Mouse (Mus musculus) hindbrain, postnatal 0 days (tissue): Measurements from ENCODE around the gene 1700086D15Rik. TPM values are rescaled to one million over a fixed set of nuclear protein-coding genes. Genes with fewer than 3 reads are reported as not detected.

Experiments used
- ATAC-seq: fragments of 200-750 bp; cut with Nextera tagmentation; 2 replicates; pipeline ENCODE4 v1.8.0; 2017; ENCODE audit warnings: mild to moderate bottlenecking, moderate TSS enrichment, moderate library complexity
- DNase-seq: peaks from one replicate; pipeline ENCODE4 v3.0.0-alpha.2; 2015; ENCODE audit warnings: low spot score
- H3K27ac ChIP-seq: fragments of 300-500 bp; sonication (generic); 2 replicates; pipeline ENCODE4 v1.5.1; 2014; ENCODE audit warnings: mild to moderate bottlenecking
- H3K27me3 ChIP-seq: fragments of 300-500 bp; sonication (generic); 2 replicates; pipeline ENCODE4 v1.6.1; 2014; ENCODE audit warnings: low read length, mixed read lengths; ENCODE audit not compliant: insufficient read depth
- H3K36me3 ChIP-seq: fragments of 300-500 bp; sonication (generic); 2 replicates; pipeline ENCODE4 v1.6.1; 2014; ENCODE audit warnings: low read length, mixed read lengths; ENCODE audit not compliant: insufficient read depth
- H3K4me1 ChIP-seq: fragments of 300-500 bp; sonication (generic); 2 replicates; pipeline ENCODE4 v1.6.1; 2014; ENCODE audit warnings: antibody characterized with exemption, low read length, mixed read lengths; ENCODE audit not compliant: insufficient read depth
- H3K4me2 ChIP-seq: fragments of 300-500 bp; sonication (generic); 2 replicates; pipeline ENCODE4 v1.6.1; 2014; ENCODE audit warnings: low read depth, mild to moderate bottlenecking, low read length, moderate library complexity, mixed read lengths
- H3K4me3 ChIP-seq: fragments of 300-500 bp; sonication (generic); 2 replicates; pipeline ENCODE4 v1.5.1; 2014; ENCODE audit warnings: low read length
- H3K9ac ChIP-seq: fragments of 300-500 bp; sonication (generic); replicated peaks from 2 replicates; pipeline ENCODE4 v1.6.1; 2014; ENCODE audit warnings: mild to moderate bottlenecking, low read length, moderate library complexity, mixed read lengths
- H3K9me3 ChIP-seq: fragments of 300-500 bp; sonication (generic); 2 replicates; pipeline ENCODE4 v1.6.1; 2016; ENCODE audit warnings: low read length, mixed read lengths
- CTCF ChIP-seq: IDR thresholded peaks from 2 replicates; pipeline ENCODE4 v1.5.1; 2016; ENCODE audit warnings: antibody characterized with exemption, control low read depth, low read depth
- WGBS: fragments of 180-500 bp; shearing (Covaris S2); extraction: QIAGEN DNeasy Blood & Tissue Kit; methylation state at CpG from one replicate; pipeline ENCODE4 v1.1.7; 2014; 5-methylcytosine and 5-hydroxymethylcytosine counted together
- polyA plus RNA-seq: library from polyadenylated mRNA; unstranded; fragments of >200 nt; fragmentation: Nextera tagmentation; extraction: Ambion mirVana; gene quantifications from 2 replicates; pipeline ENCODE4 v1.2.1, GENCODE M21; 2015
- total RNA-seq: library from RNA; depleted of rRNA; stranded (reverse); fragments of >200 nt; gene quantifications from 2 replicates; pipeline ENCODE4 v1.2.3, GENCODE M21; 2014

Gene 1700086D15Rik
- total and polyA plus RNA-seq, 2 experiments from 2014 or later, result 0.39 to 0.94 TPM

GRCm38 (mm10) chr11:65139030-65139429, 20.7 kb downstream of the 1700086D15Rik start:
- no peak for DNase-seq

GRCm38 (mm10) chr11:65137145-65137652, 22.5 kb downstream of the 1700086D15Rik start:
- no peak overlapping the region for H3K27ac ChIP-seq
- TF ChIP-seq CTCF, result no peak
- no peaks in the 10 kb centered on the region for H3K4me1 ChIP-seq
- H3K4me3 ChIP-seq, result no peak overlapping the region
- H3K4me2 ChIP-seq, result no peak overlapping the region
- ATAC-seq (no peak), DNase-seq (no peak)
- 74% methylated on average over 2 of the region's 2 CpGs for WGBS
- no peaks in the 10 kb centered on the region for H3K36me3 ChIP-seq
- no peak overlapping the region for H3K9ac ChIP-seq
- H3K27me3 ChIP-seq, result no peaks in the 10 kb centered on the region
- H3K9me3 ChIP-seq, result no peaks in the 10 kb centered on the region

More at GRCm38 (mm10) chr11:65139030-65139429, 20.7 kb downstream of the 1700086D15Rik start:
- H3K27me3 ChIP-seq, result no peaks in the 10 kb centered on the region
- no peak overlapping the region for H3K4me2 ChIP-seq
- no peak for TF ChIP-seq CTCF
- WGBS, result 86% methylated on average over 3 of the region's 3 CpGs
- no peak overlapping the region for H3K9ac ChIP-seq
- H3K4me1 ChIP-seq, result no peaks in the 10 kb centered on the region
- no peaks in the 10 kb centered on the region for H3K36me3 ChIP-seq
- no peak overlapping the region for H3K4me3 ChIP-seq
- H3K9me3 ChIP-seq, result no peaks in the 10 kb centered on the region
- H3K27ac ChIP-seq, result no peak overlapping the region
- no peak for ATAC-seq

GRCm38 (mm10) chr11:65135251-65135739, 24.4 kb downstream of the 1700086D15Rik start:
- Histone ChIP-seq H3K4me3 (no peak overlapping the region), H3K4me1 (no peaks in the 10 kb centered on the region), H3K36me3 (no peaks in the 10 kb centered on the region), H3K9ac (no peak overlapping the region), H3K9me3 (no peaks in the 10 kb centered on the region), H3K4me2 (no peak overlapping the region), H3K27ac (peak overlapping the region; percentile 22; the same call in 1 of the 2 replicates), H3K27me3 (no peaks in the 10 kb centered on the region)
- DNase-seq (no peak), ATAC-seq (no peak)
- TF ChIP-seq CTCF, result no peak
- WGBS, result 78% methylated on average over 8 of the region's 8 CpGs

GRCm38 (mm10) chr11:65133661-65134060, 26.0 kb downstream of the 1700086D15Rik start:
- H3K36me3 ChIP-seq, result no peaks in the 10 kb centered on the region
- no peaks in the 10 kb centered on the region for H3K9me3 ChIP-seq
- no peak overlapping the region for H3K9ac ChIP-seq
- no peak overlapping the region for H3K27ac ChIP-seq
- WGBS, result 86% methylated on average over 4 of the region's 4 CpGs
- ATAC-seq (no peak), DNase-seq (no peak)
- no peak overlapping the region for H3K4me2 ChIP-seq
- no peak overlapping the region for H3K4me3 ChIP-seq
- no peak for TF ChIP-seq CTCF
- H3K27me3 ChIP-seq, result no peaks in the 10 kb centered on the region
- H3K4me1 ChIP-seq, result no peaks in the 10 kb centered on the region

- no peaks in the 10 kb centered on the region for H3K9me3 ChIP-seq
- DNase-seq (no peak), ATAC-seq (no peak)
- TF ChIP-seq CTCF, result peak; percentile 39; the same call in 1 of the 2 replicates
- 0 out of 2 replicates have a peak, but pooled peaks cover 7% of the 10 kb centered on the region for H3K4me1 ChIP-seq
- H3K27ac ChIP-seq, result no peak overlapping the region
- H3K4me2 ChIP-seq, result no peak overlapping the region
- H3K4me3 ChIP-seq, result no peak overlapping the region
- 90% methylated on average over 4 of the region's 4 CpGs for WGBS
- no peaks in the 10 kb centered on the region for H3K27me3 ChIP-seq
- no peak overlapping the region for H3K9ac ChIP-seq
- H3K36me3 ChIP-seq, result no peaks in the 10 kb centered on the region
Measured at GRCm38 (mm10) chr11:65129110-65129509, 30.6 kb downstream of the 1700086D15Rik start.

- no peak for DNase-seq
- no peak overlapping the region for H3K4me3 ChIP-seq
- H3K9ac ChIP-seq, result no peak overlapping the region
- no peaks in the 10 kb centered on the region for H3K27me3 ChIP-seq
- 0 out of 2 replicates have a peak, but pooled peaks cover 7% of the 10 kb centered on the region for H3K4me1 ChIP-seq
- H3K9me3 ChIP-seq, result no peaks in the 10 kb centered on the region
- H3K27ac ChIP-seq, result no peak overlapping the region
- TF ChIP-seq CTCF, result no peak
- WGBS, result 73% methylated on average over 4 of the region's 4 CpGs
- H3K36me3 ChIP-seq, result no peaks in the 10 kb centered on the region
- H3K4me2 ChIP-seq, result no peak overlapping the region
- ATAC-seq, result no peak
Measured at GRCm38 (mm10) chr11:65128666-65129065, 31.0 kb downstream of the 1700086D15Rik start.

- Histone ChIP-seq H3K4me3 (no peak overlapping the region), H3K9me3 (no peaks in the 10 kb centered on the region), H3K4me1 (0 out of 2 replicates have a peak, but pooled peaks cover 7% of the 10 kb centered on the region), H3K4me2 (no peak overlapping the region), H3K36me3 (no peaks in the 10 kb centered on the region), H3K9ac (0 out of 2 replicates have a peak overlapping the region, but pooled peaks have one; percentile 15), H3K27me3 (no peaks in the 10 kb centered on the region), H3K27ac (peak overlapping the region; percentile 41; the same call in 1 of the 2 replicates)
- DNase-seq (no peak), ATAC-seq (no peak)
- WGBS, result 48% methylated on average over 9 of the region's 9 CpGs
- no peak for TF ChIP-seq CTCF
Measured at GRCm38 (mm10) chr11:65126566-65126965, 33.1 kb downstream of the 1700086D15Rik start.
